Mouse (Mus musculus): ENCODE measurements around the gene Cyb561d2. TPM values are rescaled to one million over a fixed set of nuclear protein-coding genes. Genes with fewer than 3 reads are reported as not detected.
A peak's percentile ranks its signal among the peaks of the same experiment; 100 is the strongest.

Cyb561d2 gene
- total and polyA plus RNA-seq, 3 experiments, result 23.8 to 37.8 (median 35.7) TPM

- Histone ChIP-seq H3K4me3 (replicated peaks in 1 of 3; ENCODE audit: low read depth in 2 of 3, low read length in 2 of 3, poor library complexity in 1 of 3) (no peak overlapping the region), H3K9ac (ENCODE audit: insufficient read depth, low read depth) (no peak overlapping the region), H3K9me3 (replicated peaks; ENCODE audit: low read length) (no peaks in the 10 kb centered on the region), H3K79me2 (replicated peaks; ENCODE audit: control insufficient read depth, extremely low read depth, insufficient read depth, poor library complexity, severe bottlenecking) (no peaks in the 10 kb centered on the region), H3K36me3 (replicated peaks in 1 of 2; ENCODE audit: control insufficient read depth in 1 of 2, insufficient read depth in 1 of 2, low read length in 1 of 2) (peaks cover 7 to 18% of the 10 kb centered on the region in 2 experiments), H3K27ac (ENCODE audit: insufficient read depth, low read depth) (no peak overlapping the region), H3K4me2 (ENCODE audit: insufficient read depth, low read depth, poor library complexity, severe bottlenecking) (no peak overlapping the region), H3K27me3 (replicated peaks) (no peaks in the 10 kb centered on the region), H3K4me1 (ENCODE audit: control insufficient read depth in 1 of 2, insufficient read depth in 2 of 2) (peaks cover 17 to 43% of the 10 kb centered on the region in 2 experiments)
- DNase-seq (ENCODE audit: extremely low read depth), result no peak
- in situ Hi-C loops (cut with MboI; ENCODE audit: low pct_ligation_motif_present, low pct_unique_long_range_greater_than_20kb, low sequenced_read_pairs), result no loop called here
- TF ChIP-seq E2F4 (IDR thresholded peaks at IDR 0.05; ENCODE audit: insufficient replicate concordance, low read depth, low read length) (no peak), MXI1 (IDR thresholded peaks at IDR 0.05; ENCODE audit: low read depth, low read length) (no peak), USF2 (conservative IDR thresholded peaks at IDR 0.05; ENCODE audit: low read depth, low read length) (no peak), KAT2A (IDR thresholded peaks at IDR 0.05; ENCODE audit: insufficient replicate concordance, low read length) (no peak), NELFE (IDR thresholded peaks at IDR 0.05; ENCODE audit: low read depth, low read length) (no peak), EP300 (IDR thresholded peaks at IDR 0.05; ENCODE audit: low read length) (no peak), UBTF (IDR thresholded peaks at IDR 0.05; ENCODE audit: low read depth, low read length) (no peak), HCFC1 (IDR thresholded peaks at IDR 0.05; ENCODE audit: low read depth, low read length) (no peak), NRF1 (IDR thresholded peaks at IDR 0.05; ENCODE audit: low read depth, low read length) (no peak), SIN3A (IDR thresholded peaks at IDR 0.05; ENCODE audit: low read length) (no peak)
- dilution Hi-C loops (cut with MboI; ENCODE audit: extremely low pct_ligation_motif_present, extremely low pct_unique_long_range_greater_than_20kb, low sequenced_read_pairs), result no loop called here
Measured at GRCm38 (mm10) chr9:107577871-107578270, 35.9 kb upstream of the Cyb561d2 start.

GRCm38 (mm10) chr9:107576357-107577107 lies 34.5 kb upstream of the Cyb561d2 start, which contains the start of gene Hyal1:
Hyal1 (plus strand) TSS chr9:107576927.
- Histone ChIP-seq H3K27me3 (replicated peaks) (no peaks in the 10 kb centered on the region), H3K4me2 (ENCODE audit: insufficient read depth, low read depth, poor library complexity, severe bottlenecking) (no peak within 1 kb of the TSS), H3K79me2 (replicated peaks; ENCODE audit: control insufficient read depth, extremely low read depth, insufficient read depth, poor library complexity, severe bottlenecking) (no peaks in the 10 kb centered on the region), H3K4me3 (replicated peaks in 1 of 3; ENCODE audit: low read depth in 2 of 3, low read length in 2 of 3, poor library complexity in 1 of 3) (no peak within 1 kb of the TSS), H3K4me1 (ENCODE audit: control insufficient read depth in 1 of 2, insufficient read depth in 2 of 2) (peaks cover 14 to 33% of the 10 kb centered on the region in 2 experiments), H3K36me3 (replicated peaks in 1 of 2; ENCODE audit: control insufficient read depth in 1 of 2, insufficient read depth in 1 of 2, low read length in 1 of 2) (peaks cover 14 to 25% of the 10 kb centered on the region in 2 experiments), H3K9ac (ENCODE audit: insufficient read depth, low read depth) (no peak within 1 kb of the TSS), H3K9me3 (replicated peaks; ENCODE audit: low read length) (no peaks in the 10 kb centered on the region), H3K27ac (ENCODE audit: insufficient read depth, low read depth) (no peak within 1 kb of the TSS)
- DNase-seq (ENCODE audit: extremely low read depth), result peak; percentile 53
- TF ChIP-seq BHLHE40 (IDR thresholded peaks at IDR 0.05; ENCODE audit: low read depth, low read length), result no peak
- TF ChIP-seq CHD1 (IDR thresholded peaks at IDR 0.05; ENCODE audit: low read depth, low read length), result no peak
- no peak for TF ChIP-seq MYC (IDR thresholded peaks at IDR 0.05; ENCODE audit: low read depth, low read length)
- no peak for TF ChIP-seq SMC3 (IDR thresholded peaks at IDR 0.05; ENCODE audit: low read depth, low read length)
- no peak for TF ChIP-seq SIN3A (IDR thresholded peaks at IDR 0.05; ENCODE audit: low read length)
- TF ChIP-seq POLR2A (IDR thresholded peaks at IDR 0.05; ENCODE audit: low read depth, low read length), result no peak
- TF ChIP-seq TCF12 (IDR thresholded peaks at IDR 0.05; ENCODE audit: low read depth, low read length), result no peak
- no peak for TF ChIP-seq ELF1 (IDR thresholded peaks at IDR 0.05; ENCODE audit: low read depth, low read length)
- no peak for TF ChIP-seq POLR2AphosphoS2 (IDR thresholded peaks at IDR 0.05; ENCODE audit: low read depth, low read length)
- no peak for TF ChIP-seq MXI1 (IDR thresholded peaks at IDR 0.05; ENCODE audit: low read depth, low read length)
- no peak for TF ChIP-seq EP300 (IDR thresholded peaks at IDR 0.05; ENCODE audit: low read length)
- no peak for TF ChIP-seq USF1 (IDR thresholded peaks at IDR 0.05; ENCODE audit: low read depth, low read length)
- in situ Hi-C loops (cut with MboI; ENCODE audit: low pct_ligation_motif_present, low pct_unique_long_range_greater_than_20kb, low sequenced_read_pairs) (no loop called here), dilution Hi-C loops (cut with MboI; ENCODE audit: extremely low pct_ligation_motif_present, extremely low pct_unique_long_range_greater_than_20kb, low sequenced_read_pairs) (no loop called here)

All from CH12.LX (cell line).